Mouse (Mus musculus) heart, embryonic 14.5 days (tissue): ENCODE measurements around the gene Msh6. TPM values are rescaled to one million over a fixed set of nuclear protein-coding genes. Genes with fewer than 3 reads are reported as not detected.
"Not testable (repeated sequence)": the region's sequence is repeated elsewhere in the genome, so short reads cannot be mapped to it uniquely, and the experiment has no call there.

Source experiments
- ATAC-seq: fragments of 200-750 bp; cut with Nextera tagmentation; 2 replicates; pipeline ENCODE4 v1.8.0; 2017; ENCODE audit warnings: low read depth, moderate TSS enrichment; ENCODE audit not compliant: insufficient number of reproducible peaks, insufficient read depth, low FRiP score
- H3K27ac ChIP-seq, 2 experiments: fragments of 200-500 bp in 1 of 2; fragments of 300-500 bp in 1 of 2; sonication (generic) in 1 of 2; replicated peaks in 1 of 2; 2 replicates each; pipeline ENCODE4 v1.5.1; 2012 to 2014; ENCODE audit warnings: low read depth in 2 of 2, low read length in 2 of 2, control low read depth in 1 of 2, mild to moderate bottlenecking in 1 of 2, mixed read lengths in 1 of 2; ENCODE audit not compliant: control insufficient read depth in 1 of 2, insufficient read depth in 1 of 2
- H3K27me3 ChIP-seq: fragments of 300-500 bp; sonication (generic); 2 replicates; pipeline ENCODE4 v1.6.1; 2014; ENCODE audit warnings: mild to moderate bottlenecking, low read length, control low read depth; ENCODE audit not compliant: control insufficient read depth, insufficient read depth
- H3K36me3 ChIP-seq: fragments of 300-500 bp; sonication (generic); 2 replicates; pipeline ENCODE4 v1.6.1; 2014; ENCODE audit warnings: mild to moderate bottlenecking, control low read depth, low read length, mixed read lengths; ENCODE audit not compliant: control insufficient read depth, insufficient read depth
- H3K4me1 ChIP-seq, 2 experiments: fragments of 200-500 bp in 1 of 2; fragments of 300-500 bp in 1 of 2; sonication (generic) in 1 of 2; 2 replicates each; pipeline ENCODE4 v1.6.1; 2012 to 2014; ENCODE audit warnings: low read length in 2 of 2, control low read depth in 1 of 2, mixed read lengths in 1 of 2; ENCODE audit not compliant: control insufficient read depth in 2 of 2, insufficient read depth in 2 of 2
- H3K4me2 ChIP-seq: fragments of 300-500 bp; sonication (generic); 2 replicates; pipeline ENCODE4 v1.6.1; 2014; ENCODE audit warnings: mild to moderate bottlenecking, low read length
- H3K4me3 ChIP-seq, 2 experiments: fragments of 200-500 bp in 1 of 2; fragments of 300-500 bp in 1 of 2; sonication (generic) in 1 of 2; 2 replicates each; pipeline ENCODE4 v1.5.1; 2012 to 2014; ENCODE audit warnings: low read length in 2 of 2, mild to moderate bottlenecking in 2 of 2, control low read depth in 1 of 2, low read depth in 1 of 2, moderate library complexity in 1 of 2; ENCODE audit not compliant: control insufficient read depth in 1 of 2, insufficient read depth in 1 of 2
- H3K9ac ChIP-seq: fragments of 300-500 bp; sonication (generic); 2 replicates; pipeline ENCODE4 v1.6.1; 2014; ENCODE audit warnings: mild to moderate bottlenecking, low read length
- H3K9me3 ChIP-seq: fragments of 300-500 bp; sonication (generic); 2 replicates; pipeline ENCODE4 v1.6.1; 2016; ENCODE audit warnings: low read length, control low read depth; ENCODE audit not compliant: control insufficient read depth
- WGBS: fragments of 180-500 bp; shearing (Covaris S2); extraction: QIAGEN DNeasy Blood & Tissue Kit; methylation state at CpG from one replicate; pipeline ENCODE4 v1.1.7; 2014; 5-methylcytosine and 5-hydroxymethylcytosine counted together
- polyA plus RNA-seq: library from polyadenylated mRNA; unstranded; fragments of >200 nt; fragmentation: Nextera tagmentation; extraction: Ambion mirVana; gene quantifications from 2 replicates; pipeline ENCODE4 v1.2.1, GENCODE M21; 2014

Msh6 gene
- polyA plus RNA-seq, 1 experiment from 2014 or later = 27.0 TPM

- WGBS = 84% methylated on average over 8 of the region's 8 CpGs
- Histone ChIP-seq H3K9ac (no peak overlapping the region), H3K4me2 (no peak overlapping the region), H3K36me3 (peaks cover 77% of the 10 kb centered on the region), H3K27ac (no peak overlapping the region), H3K4me3 (no peak overlapping the region), H3K9me3 (no peaks in the 10 kb centered on the region), H3K27me3 (no peaks in the 10 kb centered on the region), H3K4me1 (peaks cover 0 to 2% of the 10 kb centered on the region in 2 experiments; a peak in 1 of 4 replicates)
- ATAC-seq = no peak
Observed at GRCm38 (mm10) chr17:88006956-88007355, 32.1 kb downstream of the Msh6 start.

- H3K9me3 ChIP-seq = no peaks in the 10 kb centered on the region
- H3K4me2 ChIP-seq = no peak overlapping the region
- ATAC-seq = no peak
- H3K9ac ChIP-seq = no peak overlapping the region
- no peak overlapping the region for H3K27ac ChIP-seq
- H3K36me3 ChIP-seq = peaks cover 62% of the 10 kb centered on the region
- H3K27me3 ChIP-seq = no peaks in the 10 kb centered on the region
- no peaks in the 10 kb centered on the region for H3K4me1 ChIP-seq
- H3K4me3 ChIP-seq = no peak overlapping the region
- WGBS = 75% methylated on average over 1 of the region's 1 CpGs
Observed at GRCm38 (mm10) chr17:88014456-88014855, 39.6 kb downstream of the Msh6 start.

- H3K27ac ChIP-seq, H3K4me2 ChIP-seq, H3K9ac ChIP-seq, ATAC-seq, H3K4me1 ChIP-seq, H3K4me3 ChIP-seq, H3K9me3 ChIP-seq, H3K27me3 ChIP-seq: not testable (repeated sequence)
- H3K36me3 ChIP-seq = peaks cover 46% of the 10 kb centered on the region
- WGBS = 91% methylated on average over 8 of the region's 8 CpGs
Observed at GRCm38 (mm10) chr17:88016027-88016426, 41.2 kb downstream of the Msh6 start.

GRCm38 (mm10) chr17:88023924-88024323 is 49.1 kb downstream of the Msh6 start:
- H3K4me3 ChIP-seq = no peak overlapping the region
- H3K9ac ChIP-seq = no peak overlapping the region
- no peak overlapping the region for H3K27ac ChIP-seq
- no peak for ATAC-seq
- no peaks in the 10 kb centered on the region for H3K36me3 ChIP-seq
- peaks cover 0 to 4% of the 10 kb centered on the region in 2 experiments; a peak in 1 of 4 replicates for H3K4me1 ChIP-seq
- no peaks in the 10 kb centered on the region for H3K9me3 ChIP-seq
- 86% methylated on average over 1 of the region's 1 CpGs for WGBS
- H3K27me3 ChIP-seq = no peaks in the 10 kb centered on the region
- H3K4me2 ChIP-seq = no peak overlapping the region

GRCm38 (mm10) chr17:88025227-88025626 is 50.4 kb downstream of the Msh6 start:
- ATAC-seq = no peak

GRCm38 (mm10) chr17:88029194-88029970 is 54.5 kb downstream of the Msh6 start:
- Histone ChIP-seq H3K4me2 (no peak overlapping the region), H3K36me3 (no peaks in the 10 kb centered on the region), H3K9ac (no peak overlapping the region), H3K27ac (no peak overlapping the region), H3K4me3 (no peak overlapping the region), H3K27me3 (no peaks in the 10 kb centered on the region), H3K9me3 (no peaks in the 10 kb centered on the region), H3K4me1 (peaks cover 0 to 2% of the 10 kb centered on the region in 2 experiments; a peak in 2 of 4 replicates)
- WGBS = 80% methylated on average over 17 of the region's 17 CpGs
- ATAC-seq = no peak

More at GRCm38 (mm10) chr17:88025227-88025626, 50.4 kb downstream of the Msh6 start:
- Histone ChIP-seq H3K4me3 (no peak overlapping the region), H3K27ac (no peak overlapping the region), H3K9ac (no peak overlapping the region), H3K4me1 (peaks cover 2 to 4% of the 10 kb centered on the region in 2 experiments; a peak in 2 of 4 replicates), H3K27me3 (no peaks in the 10 kb centered on the region), H3K9me3 (no peaks in the 10 kb centered on the region), H3K4me2 (no peak overlapping the region), H3K36me3 (no peaks in the 10 kb centered on the region)
- 41% methylated on average over 4 of the region's 4 CpGs for WGBS

- peaks cover 0 to 2% of the 10 kb centered on the region in 2 experiments; a peak in 2 of 4 replicates for H3K4me1 ChIP-seq
- no peaks in the 10 kb centered on the region for H3K9me3 ChIP-seq
- H3K4me2 ChIP-seq = no peak overlapping the region
- H3K9ac ChIP-seq = no peak overlapping the region
- no peaks in the 10 kb centered on the region for H3K27me3 ChIP-seq
- no peaks in the 10 kb centered on the region for H3K36me3 ChIP-seq
- WGBS = 70% methylated on average over 5 of the region's 5 CpGs
- H3K4me3 ChIP-seq = no peak overlapping the region
- H3K27ac ChIP-seq = no peak overlapping the region
- ATAC-seq = no peak
Observed at GRCm38 (mm10) chr17:88031755-88032154, 56.9 kb downstream of the Msh6 start.
